Mouse (Mus musculus) heart, embryonic 13.5 days (tissue): ENCODE data around the gene Gtf3c1. TPM values are rescaled to one million over a fixed set of nuclear protein-coding genes. Genes with fewer than 3 reads are reported as not detected.

ENCODE experiments used
- ATAC-seq: fragments of 200-750 bp; cut with Nextera tagmentation; 2 replicates; pipeline ENCODE4 v1.8.0; 2017; ENCODE audit warnings: moderate TSS enrichment; ENCODE audit not compliant: insufficient number of reproducible peaks, low FRiP score, low TSS enrichment; ENCODE audit errors: extremely low read depth
- H3K27ac ChIP-seq: fragments of 300-500 bp; sonication (generic); replicated peaks from 2 replicates; pipeline ENCODE4 v1.5.1; 2015; ENCODE audit warnings: moderate library complexity, mild to moderate bottlenecking, inconsistent platforms
- H3K27me3 ChIP-seq: fragments of 300-500 bp; sonication (generic); replicated peaks from 2 replicates; pipeline ENCODE4 v1.6.1; 2015; ENCODE audit warnings: mild to moderate bottlenecking, inconsistent platforms
- H3K36me3 ChIP-seq: fragments of 300-500 bp; sonication (generic); 2 replicates; pipeline ENCODE4 v1.6.1; 2015; ENCODE audit warnings: mild to moderate bottlenecking, inconsistent platforms
- H3K4me1 ChIP-seq: fragments of 300-500 bp; sonication (generic); 2 replicates; pipeline ENCODE4 v1.6.1; 2015; ENCODE audit warnings: inconsistent platforms
- H3K4me2 ChIP-seq: fragments of 300-500 bp; sonication (generic); 2 replicates; pipeline ENCODE4 v1.6.1; 2015; ENCODE audit warnings: inconsistent platforms, mild to moderate bottlenecking, moderate library complexity
- H3K4me3 ChIP-seq: fragments of 300-500 bp; sonication (generic); 2 replicates; pipeline ENCODE4 v1.5.1; 2015; ENCODE audit warnings: moderate library complexity, mild to moderate bottlenecking, inconsistent platforms
- H3K9ac ChIP-seq: fragments of 300-500 bp; sonication (generic); 2 replicates; pipeline ENCODE4 v1.6.1; 2015; ENCODE audit warnings: inconsistent platforms, mild to moderate bottlenecking, moderate library complexity
- H3K9me3 ChIP-seq: fragments of 300-500 bp; sonication (generic); 2 replicates; pipeline ENCODE4 v1.6.1; 2016; ENCODE audit warnings: inconsistent platforms
- WGBS: fragments of 180-500 bp; shearing (Covaris S2); methylation state at CpG from one replicate; pipeline ENCODE4 v1.1.7; 2015; ENCODE audit warnings: mixed read lengths; 5-methylcytosine and 5-hydroxymethylcytosine counted together
- polyA plus RNA-seq: library from polyadenylated mRNA; unstranded; fragments of >200 nt; fragmentation: Nextera tagmentation; extraction: Ambion mirVana; gene quantifications from 2 replicates; pipeline ENCODE4 v1.2.1, GENCODE M21; 2015

Gene Gtf3c1
- polyA plus RNA-seq, 1 experiment from 2014 or later, result 26.0 TPM

GRCm38 (mm10) chr7:125600612-125601279 is 106.8 kb downstream of the Gtf3c1 start:
- no peak overlapping the region for H3K27ac ChIP-seq

GRCm38 (mm10) chr7:125600136-125600535 is 107.4 kb downstream of the Gtf3c1 start:
- peaks cover 5% of the 10 kb centered on the region for H3K4me1 ChIP-seq

More at GRCm38 (mm10) chr7:125600612-125601279, 106.8 kb downstream of the Gtf3c1 start:
- Histone ChIP-seq H3K4me1 (peaks cover 5% of the 10 kb centered on the region), H3K9me3 (no peaks in the 10 kb centered on the region), H3K4me3 (no peak overlapping the region), H3K9ac (no peak overlapping the region), H3K27me3 (no peaks in the 10 kb centered on the region; the same call in 1 of the 2 replicates), H3K4me2 (no peak overlapping the region), H3K36me3 (no peaks in the 10 kb centered on the region)
- no peak for ATAC-seq
- WGBS, result 23% methylated on average over 6 of the region's 6 CpGs

GRCm38 (mm10) chr7:125599373-125599973 is 108.1 kb downstream of the Gtf3c1 start:
- no peak for ATAC-seq
- H3K4me1 ChIP-seq, result peaks cover 5% of the 10 kb centered on the region
- 40% methylated on average over 4 of the region's 4 CpGs for WGBS
- H3K4me2 ChIP-seq, result no peak overlapping the region
- H3K9ac ChIP-seq, result no peak overlapping the region
- no peak overlapping the region for H3K27ac ChIP-seq
- no peak overlapping the region for H3K4me3 ChIP-seq
- H3K36me3 ChIP-seq, result no peaks in the 10 kb centered on the region
- H3K9me3 ChIP-seq, result no peaks in the 10 kb centered on the region
- H3K27me3 ChIP-seq, result no peaks in the 10 kb centered on the region; the same call in 1 of the 2 replicates

More at GRCm38 (mm10) chr7:125600136-125600535, 107.4 kb downstream of the Gtf3c1 start:
- Histone ChIP-seq H3K36me3 (no peaks in the 10 kb centered on the region), H3K4me3 (no peak overlapping the region), H3K9me3 (no peaks in the 10 kb centered on the region), H3K9ac (no peak overlapping the region), H3K27me3 (no peaks in the 10 kb centered on the region; the same call in 1 of the 2 replicates), H3K4me2 (no peak overlapping the region), H3K27ac (no peak overlapping the region)
- no peak for ATAC-seq
- 58% methylated on average over 10 of the region's 10 CpGs for WGBS

- WGBS, result 83% methylated on average over 11 of the region's 11 CpGs
- ATAC-seq, result no peak
- Histone ChIP-seq H3K9ac (no peak overlapping the region), H3K9me3 (no peaks in the 10 kb centered on the region), H3K4me2 (no peak overlapping the region), H3K4me3 (no peak overlapping the region), H3K27me3 (no peaks in the 10 kb centered on the region; the same call in 1 of the 2 replicates), H3K27ac (no peak overlapping the region), H3K36me3 (no peaks in the 10 kb centered on the region), H3K4me1 (no peaks in the 10 kb centered on the region; the same call in 1 of the 2 replicates)
Observed at GRCm38 (mm10) chr7:125597516-125598347, 109.8 kb downstream of the Gtf3c1 start.

GRCm38 (mm10) chr7:125597083-125597482 is 110.5 kb downstream of the Gtf3c1 start:
- H3K27ac ChIP-seq, result no peak overlapping the region
- H3K9ac ChIP-seq, result no peak overlapping the region
- H3K27me3 ChIP-seq, result no peaks in the 10 kb centered on the region; the same call in 1 of the 2 replicates
- no peak overlapping the region for H3K4me2 ChIP-seq
- H3K9me3 ChIP-seq, result no peaks in the 10 kb centered on the region
- H3K4me3 ChIP-seq, result no peak overlapping the region
- ATAC-seq, result no peak
- H3K36me3 ChIP-seq, result no peaks in the 10 kb centered on the region
- no peaks in the 10 kb centered on the region; the same call in 1 of the 2 replicates for H3K4me1 ChIP-seq
- 80% methylated on average over 9 of the region's 9 CpGs for WGBS

GRCm38 (mm10) chr7:125596406-125596805 is 111.2 kb downstream of the Gtf3c1 start:
- Histone ChIP-seq H3K4me2 (no peak overlapping the region), H3K27ac (no peak overlapping the region), H3K4me1 (no peaks in the 10 kb centered on the region; the same call in 1 of the 2 replicates), H3K9me3 (no peaks in the 10 kb centered on the region), H3K4me3 (no peak overlapping the region), H3K9ac (no peak overlapping the region), H3K27me3 (no peaks in the 10 kb centered on the region; the same call in 1 of the 2 replicates), H3K36me3 (no peaks in the 10 kb centered on the region)
- ATAC-seq, result no peak
- 60% methylated on average over 3 of the region's 3 CpGs for WGBS

- Histone ChIP-seq H3K27ac (no peak overlapping the region), H3K9me3 (no peaks in the 10 kb centered on the region), H3K27me3 (no peaks in the 10 kb centered on the region), H3K4me2 (no peak overlapping the region), H3K4me3 (no peak overlapping the region), H3K4me1 (no peaks in the 10 kb centered on the region), H3K9ac (no peak overlapping the region), H3K36me3 (no peaks in the 10 kb centered on the region)
- ATAC-seq, result no peak
- WGBS, result 65% methylated on average over 4 of the region's 4 CpGs
Observed at GRCm38 (mm10) chr7:125593831-125594230, 113.7 kb downstream of the Gtf3c1 start.

Other genes starting within 250 kb of the Gtf3c1 start
- gene Nsmce1, start 216.2 kb downstream of the Gtf3c1 start, polyA plus RNA-seq, result 97.9 and 110 TPM in 2 replicates
- gene Il4ra, start 155.7 kb downstream of the Gtf3c1 start, polyA plus RNA-seq, result 3.7 and 4.9 TPM in 2 replicates
- gene Il21r, start 104.4 kb downstream of the Gtf3c1 start, polyA plus RNA-seq, result 0.35 and 0.47 TPM in 2 replicates
- 6.9 and 8.2 TPM in 2 replicates for gene D430042O09Rik, start 108 bp upstream of the Gtf3c1 start, polyA plus RNA-seq